Mouse (Mus musculus) megakaryocyte-erythroid progenitor cell, adult 5 weeks (primary cell): ENCODE data around the gene Tma7. TPM values are rescaled to one million over a fixed set of nuclear protein-coding genes. Genes with fewer than 3 reads are reported as not detected.

Experiments
- polyA plus RNA-seq: library from polyadenylated mRNA; stranded (reverse); fragments of >175 nt; gene quantifications from 2 replicates; pipeline ENCODE4 v1.2.3, GENCODE M21; 2012

Tma7 gene
- polyA plus RNA-seq: 372 and 424 TPM in 2 replicates

DNA sequence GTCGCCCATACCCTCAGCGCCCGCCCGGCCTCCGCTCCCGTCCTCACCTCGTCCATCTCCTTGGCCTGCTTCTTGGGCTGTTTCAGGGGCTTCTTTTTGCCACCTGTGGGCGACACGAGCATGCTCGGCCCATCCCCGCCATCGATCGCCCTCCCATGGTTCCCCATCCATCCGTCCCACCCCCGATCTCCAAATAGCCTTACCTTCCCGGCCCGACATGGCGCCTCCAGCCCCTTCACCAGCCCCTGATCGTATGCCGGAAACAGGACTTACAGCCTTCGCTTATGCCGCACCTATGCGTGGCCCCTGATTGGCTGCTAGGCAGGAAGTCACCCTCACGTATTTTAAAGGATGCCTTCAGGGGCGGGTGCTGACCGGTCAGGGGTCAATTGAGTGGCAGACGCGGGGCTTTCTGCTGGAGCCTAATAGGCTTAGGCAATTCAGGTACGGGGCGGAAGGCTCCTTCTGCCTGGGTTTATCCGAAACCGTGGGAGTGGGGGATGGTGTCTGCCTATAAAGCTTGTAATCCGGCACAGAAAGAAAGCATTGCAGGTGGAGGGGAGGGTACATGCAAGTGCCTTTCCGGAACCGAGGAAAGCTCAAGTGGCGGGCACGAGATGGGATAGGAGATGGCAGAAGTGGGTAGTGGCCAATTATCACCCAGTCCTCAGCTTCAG lies at the start of gene Tma7, which contains the start of gene Ccdc51:
TSS of gene Tma7 (minus strand) at position 464 of the 677 bp plus-strand sequence.
TSS of gene Ccdc51 (plus strand) at position 370 of the 677 bp plus-strand sequence.

DNA sequence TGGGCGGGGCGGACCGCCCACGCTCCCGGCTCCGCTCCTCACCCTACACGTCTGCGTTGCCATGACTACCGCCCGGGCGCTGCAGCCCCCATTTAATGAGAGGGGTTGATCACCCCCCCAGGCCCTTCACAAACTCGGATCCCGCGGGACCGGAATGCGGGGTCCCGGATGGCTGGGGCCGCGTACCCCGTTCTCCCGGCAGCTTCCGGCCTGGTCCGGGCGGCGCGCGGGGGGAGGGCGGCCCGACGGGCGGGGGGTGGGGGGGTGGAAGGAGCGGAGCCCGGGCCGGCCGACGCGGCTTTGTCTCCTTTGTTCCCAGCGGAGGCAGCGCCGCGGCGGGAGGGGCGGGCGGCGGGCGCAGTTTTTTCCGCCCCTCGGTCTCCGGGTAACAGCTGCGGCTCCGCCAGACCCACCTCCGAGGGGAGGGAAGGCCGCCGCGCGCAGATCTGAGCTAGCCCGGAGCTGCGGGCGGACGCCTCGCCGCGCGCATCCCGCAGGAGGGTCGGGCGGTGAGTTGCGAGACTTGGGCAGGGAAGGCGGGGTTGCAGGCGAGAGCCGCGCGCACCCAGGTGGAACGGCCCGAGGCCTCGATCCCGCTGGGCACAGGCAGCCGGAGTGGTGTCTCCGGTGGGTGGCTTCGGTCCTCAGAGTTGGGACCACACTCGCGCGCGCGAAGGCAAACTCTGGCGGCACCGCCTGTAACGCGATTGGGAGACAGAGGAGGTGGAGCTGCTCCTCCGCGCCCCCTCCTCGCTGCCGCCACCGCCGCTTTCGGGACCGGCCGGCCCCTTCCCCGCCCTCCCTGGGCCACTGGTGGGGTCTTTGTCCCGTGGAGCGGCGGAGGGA lies 13.0 kb upstream of the Tma7 start, which contains the start of gene Plxnb1:
TSS of gene Plxnb1 (plus strand) at position 253 of the 846 bp plus-strand sequence.

DNA sequence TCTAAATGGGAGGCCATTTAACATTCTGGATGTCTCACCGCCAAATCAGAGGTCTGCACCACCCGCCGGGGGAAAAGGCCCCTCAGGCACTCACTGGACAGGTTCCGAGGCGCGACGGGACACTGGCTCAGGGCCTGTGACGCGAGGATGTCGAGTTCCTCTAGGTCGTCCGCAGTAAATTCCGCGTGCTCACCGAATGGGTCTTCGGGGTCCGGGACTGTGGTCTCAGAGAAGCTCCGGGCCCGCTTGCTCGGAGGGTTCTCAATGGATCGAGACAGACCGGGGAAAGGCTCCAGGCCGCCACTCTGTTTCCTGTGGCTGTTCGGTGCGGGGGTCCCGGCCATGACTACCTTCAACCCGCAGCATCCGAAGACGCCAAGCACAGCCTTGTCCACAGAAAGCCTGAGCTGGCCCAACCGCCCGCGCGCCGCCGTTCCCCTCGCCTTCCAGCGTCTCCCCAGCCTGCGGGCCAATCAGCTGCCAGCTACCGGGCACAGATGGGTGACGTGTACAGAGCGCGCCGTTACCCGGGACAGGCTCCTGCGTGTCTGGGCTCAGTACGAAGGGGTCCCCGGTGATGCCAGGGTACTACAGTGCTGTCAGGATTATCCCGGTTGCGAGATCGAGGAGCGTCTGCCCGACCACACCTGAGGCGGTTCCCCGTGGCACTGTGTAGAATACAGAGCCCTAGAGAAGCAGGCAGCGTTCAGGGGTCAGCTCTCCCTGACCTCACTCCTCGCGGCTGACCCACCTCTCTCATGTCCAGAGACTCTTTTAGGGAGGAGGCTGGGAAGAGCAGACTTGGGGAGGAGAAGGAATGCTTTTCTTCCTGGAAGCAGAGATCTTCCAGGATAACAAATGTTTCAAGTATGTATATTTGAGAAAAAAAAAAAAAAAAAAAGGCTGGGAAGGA lies 8.5 kb downstream of the Tma7 start, which contains the start of gene Atrip:
TSS of gene Atrip (minus strand) at position 464 of the 913 bp plus-strand sequence.

DNA sequence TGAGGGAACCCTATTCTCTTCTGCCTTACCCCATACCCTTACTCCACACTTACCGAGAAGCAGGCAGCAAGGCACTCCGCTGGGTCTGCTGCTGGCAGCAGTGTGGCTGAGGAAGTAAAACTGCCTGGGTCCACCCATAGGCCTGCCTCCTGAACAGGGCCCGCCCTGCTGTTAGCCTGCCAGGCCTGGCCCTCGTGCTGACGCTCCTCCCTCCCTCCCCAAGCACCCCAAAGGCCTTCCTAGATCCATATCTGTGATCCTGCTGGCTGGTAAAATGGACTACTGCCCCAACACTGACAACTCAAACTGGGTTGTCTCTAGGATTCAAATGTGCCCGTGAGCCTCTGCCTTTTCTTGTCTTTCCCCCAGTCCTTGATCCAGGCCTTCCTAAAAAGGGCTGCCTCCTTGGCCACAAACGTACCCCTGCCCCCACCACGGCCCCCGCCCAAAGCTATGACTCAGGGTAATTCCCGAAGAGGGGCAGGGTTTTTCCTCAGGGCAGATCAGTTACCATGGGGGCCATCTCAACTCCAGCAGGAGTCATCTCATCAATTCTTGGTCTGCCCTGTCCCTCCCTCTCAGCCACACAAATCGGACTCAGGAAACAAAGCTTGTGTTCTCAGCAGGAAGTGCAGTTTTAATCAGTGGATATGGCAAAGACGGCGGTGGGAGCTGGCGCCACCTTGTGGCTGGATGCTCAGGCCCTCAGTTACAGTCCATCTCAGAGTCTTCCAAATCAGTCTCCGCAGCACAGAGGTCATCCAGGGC lies 23.1 kb downstream of the Tma7 start, which contains the start of gene Trex1:
TSS of gene Trex1 (minus strand) at position 599 of the 768 bp plus-strand sequence.

DNA sequence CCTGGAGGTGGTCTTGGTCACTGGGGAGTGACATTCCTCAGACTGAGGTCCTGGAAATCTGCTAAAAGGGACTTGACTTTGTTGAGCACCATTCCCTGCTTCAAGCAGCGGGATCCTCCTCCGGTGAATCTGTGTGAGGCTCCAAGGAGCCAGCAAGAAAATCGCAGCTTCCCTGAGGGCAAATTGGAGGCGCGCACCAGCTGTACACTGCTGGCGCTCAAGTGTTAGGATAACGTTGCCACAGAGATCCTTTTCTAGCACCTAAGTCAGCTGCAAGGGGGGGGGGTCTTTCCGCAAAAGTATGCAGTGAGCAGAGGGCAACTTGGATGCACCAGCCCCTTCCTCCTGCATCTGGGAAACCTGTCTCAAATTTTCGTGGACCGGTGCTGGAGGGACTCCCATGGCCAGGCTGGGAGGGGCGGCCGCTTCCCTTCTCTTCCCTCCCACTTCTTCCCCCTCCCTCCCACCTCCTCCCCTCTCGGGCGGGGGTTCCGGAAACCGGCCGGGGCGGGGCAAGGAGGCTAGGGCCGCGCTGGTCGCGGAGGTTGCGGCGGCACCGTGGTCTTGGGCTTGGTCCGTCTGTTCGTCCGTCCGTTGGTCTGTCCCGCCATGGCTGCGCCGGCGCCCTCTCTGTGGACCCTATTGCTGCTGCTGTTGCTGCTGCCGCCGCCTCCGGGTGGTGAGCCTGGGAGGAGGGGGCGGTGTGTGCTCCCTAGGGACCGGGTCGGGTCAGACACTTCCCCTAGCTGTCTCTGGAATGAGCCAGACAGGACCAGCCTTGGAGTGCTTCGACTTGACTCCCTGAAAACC lies 44.1 kb downstream of the Tma7 start, which contains the start of gene Shisa5:
TSS of gene Shisa5 (plus strand) at position 480 of the 810 bp plus-strand sequence.

Other genes with a start within 250 kb of the Tma7 start
- gene Slc26a6, start 229.3 kb downstream of the Tma7 start, polyA plus RNA-seq: 6.9 and 8.8 TPM in 2 replicates
- gene Tmem89, start 168.0 kb downstream of the Tma7 start, polyA plus RNA-seq: 0.10 TPM in 1 of 2 replicates, not detected in the other
- 398 and 417 TPM in 2 replicates for gene Uqcrc1, start 146.0 kb downstream of the Tma7 start, polyA plus RNA-seq
- 1.2 and 1.3 TPM in 2 replicates for gene Col7a1, start 129.0 kb downstream of the Tma7 start, polyA plus RNA-seq
- not detected in 2 replicates for gene Ucn2, start 96.6 kb downstream of the Tma7 start, polyA plus RNA-seq
- gene Pfkfb4, start 90.8 kb downstream of the Tma7 start, polyA plus RNA-seq: 2.8 and 4.1 TPM in 2 replicates
- gene Shisa5, start 44.0 kb downstream of the Tma7 start, polyA plus RNA-seq: 417 and 542 TPM in 2 replicates
- 43.3 and 47.5 TPM in 2 replicates for gene Trex1, start 22.9 kb downstream of the Tma7 start, polyA plus RNA-seq
- 9.8 and 10.7 TPM in 2 replicates for gene Atrip, start 8.5 kb downstream of the Tma7 start, polyA plus RNA-seq
- gene Ccdc51, start 94 bp downstream of the Tma7 start, polyA plus RNA-seq: 4.4 and 4.9 TPM in 2 replicates
- 0.04 and 0.21 TPM in 2 replicates for gene Plxnb1, start 12.8 kb upstream of the Tma7 start, polyA plus RNA-seq
- 0.04 TPM in 1 of 2 replicates, not detected in the other for gene Fbxw21, start 79.5 kb upstream of the Tma7 start, polyA plus RNA-seq
- not detected in 2 replicates for gene Fbxw13, start 113.4 kb upstream of the Tma7 start, polyA plus RNA-seq
- not detected in 2 replicates for gene Fbxw20, start 152.2 kb upstream of the Tma7 start, polyA plus RNA-seq
- not detected in 2 replicates for gene Fbxw14, start 205.1 kb upstream of the Tma7 start, polyA plus RNA-seq